Comparison of ENCODE assay signal across 31 mouse cellular contexts in the genomic region with DNA sequence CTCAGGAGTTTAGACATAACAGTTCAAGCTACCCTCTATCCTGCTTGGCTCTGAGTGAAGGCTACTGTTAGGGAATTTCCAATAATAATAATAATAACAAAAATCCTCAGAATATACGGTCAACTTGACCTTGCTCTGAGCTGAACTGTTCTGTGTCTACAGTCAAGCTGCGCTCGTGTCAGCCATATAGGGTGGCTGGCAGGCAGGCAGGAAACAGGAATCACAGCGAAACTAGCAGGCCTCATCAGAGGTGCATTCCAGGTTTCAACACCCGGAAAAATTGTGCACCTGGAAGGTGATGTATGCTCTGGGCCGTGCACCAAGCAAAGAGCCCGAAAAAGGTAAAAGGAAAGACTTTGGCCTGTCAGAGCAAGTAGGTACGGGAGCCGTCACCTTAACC. TPM values are rescaled to one million over a fixed set of nuclear protein-coding genes. Genes with fewer than 3 reads are reported as not detected.
DNase-seq lines count a peak whose midpoint lies in the region; ATAC-seq and TF ChIP-seq lines count a peak whose summit lies in the region.
"Had no signal": no experiment of that assay in that cellular context is flagged by ENCODE, and none has a peak within 500 bp of the region (broad histone marks: within the 10 kb centered on the region; RNA-seq: fewer than 3 reads in every experiment).

No protein-coding gene starts in this region.

- H3K9ac ChIP-seq in lung, embryonic 16.5 days (ENCODE audit: low read length): no peak overlapping the region
- H3K9ac ChIP-seq in intestine, postnatal 0 days (ENCODE audit: low read depth, low read length): no peak overlapping the region
- H3K9ac ChIP-seq: embryonic facial prominence, embryonic 15.5 days; forebrain, embryonic 12.5 days; forebrain, postnatal 0 days; liver, embryonic 14.5 days had no signal

- 68% methylated on average over 9 of the region's 9 CpGs for WGBS in heart, embryonic 10.5 days
- 55% methylated on average over 9 of the region's 9 CpGs for WGBS in lung, embryonic 16.5 days
- 65% methylated on average over 9 of the region's 9 CpGs for WGBS in intestine, postnatal 0 days

- 0 out of 2 replicates have a peak, but pooled peaks cover 4% of the 10 kb centered on the region for H3K9me3 ChIP-seq in heart, embryonic 10.5 days
- H3K9me3 ChIP-seq in lung, embryonic 16.5 days (ENCODE audit: control insufficient read depth, low read length): no peaks in the 10 kb centered on the region; the same call in 1 of the 2 replicates
- H3K9me3 ChIP-seq in E14TG2a.4 (ENCODE audit: low read length): peaks cover 18% of the 10 kb centered on the region
- H3K9me3 ChIP-seq in intestine, postnatal 0 days (ENCODE audit: control insufficient read depth): 0 out of 2 replicates have a peak, but pooled peaks cover 2% of the 10 kb centered on the region
- H3K9me3 ChIP-seq: embryonic facial prominence, embryonic 15.5 days had no signal

- no peaks in the 10 kb centered on the region for H3K27me3 ChIP-seq in heart, embryonic 10.5 days (ENCODE audit: insufficient read depth, poor library complexity, severe bottlenecking)
- no peaks in the 10 kb centered on the region for H3K27me3 ChIP-seq in lung, embryonic 16.5 days (ENCODE audit: control insufficient read depth, insufficient read depth, low read depth, low read length)
- no peaks in the 10 kb centered on the region for H3K27me3 ChIP-seq in E14TG2a.4 (ENCODE audit: insufficient read depth, low read length)
- no peaks in the 10 kb centered on the region for H3K27me3 ChIP-seq in intestine, postnatal 0 days (replicated peaks; ENCODE audit: control insufficient read depth, insufficient read depth, low read length)
- H3K27me3 ChIP-seq: embryonic facial prominence, embryonic 15.5 days; forebrain, embryonic 12.5 days; Patski had no signal

- H3K4me2 ChIP-seq in lung, embryonic 16.5 days (ENCODE audit: low read depth, low read length): no peak overlapping the region
- no peak overlapping the region for H3K4me2 ChIP-seq in intestine, postnatal 0 days (replicated peaks; ENCODE audit: low read depth)
- H3K4me2 ChIP-seq: embryonic facial prominence, embryonic 15.5 days; forebrain, embryonic 12.5 days; midbrain, embryonic 11.5 days had no signal

- H3K4me3 ChIP-seq in heart, embryonic 10.5 days: no peak overlapping the region
- H3K4me3 ChIP-seq in lung, embryonic 16.5 days (ENCODE audit: low read length): no peak overlapping the region
- H3K4me3 ChIP-seq in E14TG2a.4 (replicated peaks; ENCODE audit: low read length): peak overlapping the region; percentile 66
- H3K4me3 ChIP-seq in intestine, postnatal 0 days (ENCODE audit: low read depth, low read length): no peak overlapping the region
- H3K4me3 ChIP-seq: embryonic facial prominence, embryonic 10.5 days; embryonic facial prominence, embryonic 15.5 days; forebrain, embryonic 12.5 days had no signal

- intact Hi-C loops in heart, postnatal 14 days (cut with DNase I): no loop called here

- H3K27ac ChIP-seq in heart, embryonic 10.5 days: peak overlapping the region; percentile 76
- H3K27ac ChIP-seq in lung, embryonic 16.5 days (ENCODE audit: low read length): peak overlapping the region; percentile 40
- no peak overlapping the region for H3K27ac ChIP-seq in intestine, postnatal 0 days (ENCODE audit: low read depth, low read length)
- H3K27ac ChIP-seq: embryonic facial prominence, embryonic 10.5 days; embryonic facial prominence, embryonic 15.5 days; forebrain, embryonic 12.5 days; liver, embryonic 14.5 days had no signal

- ATAC-seq in lung, embryonic 16.5 days (ENCODE audit: low read depth): no peak
- ATAC-seq in intestine, postnatal 0 days: no peak
- ATAC-seq: activated CD4-positive, CD25-positive, alpha-beta regulatory T cell, adult 4 months; forebrain, postnatal 0 days; hindbrain, embryonic 16.5 days; midbrain, embryonic 16.5 days; Patski had no signal

- DNase-seq in heart, embryonic 10.5 days (ENCODE audit: low spot score): no peak
- no peak for DNase-seq in heart, postnatal 14 days
- no peak for DNase-seq in lung, postnatal 36 days
- DNase-seq in ZHBTc4 (ENCODE audit: low read depth, low spot score): peak; percentile 57
- DNase-seq in cerebellum, postnatal 14 days: no peak
- DNase-seq: adrenal gland, adult 2 months; adrenal gland, postnatal 36 days; cerebellum, adult 2 months; cerebellum, postnatal 25 days; forebrain, postnatal 0 days; gastrocnemius, postnatal 14 days; kidney, adult 8-10 months; kidney, postnatal 25 days; liver; lung, adult 2 months; retina, postnatal 1 day; right cerebral cortex, postnatal 25 days; spleen, adult 18-20 months; thymus, postnatal 14 days had no signal

- no peaks in the 10 kb centered on the region for H3K36me3 ChIP-seq in heart, embryonic 10.5 days
- H3K36me3 ChIP-seq in lung, embryonic 16.5 days (ENCODE audit: control insufficient read depth, insufficient read depth, low read length): no peaks in the 10 kb centered on the region
- H3K36me3 ChIP-seq in E14TG2a.4 (ENCODE audit: insufficient read depth, low read length): no peaks in the 10 kb centered on the region
- no peaks in the 10 kb centered on the region for H3K36me3 ChIP-seq in intestine, postnatal 0 days (ENCODE audit: control insufficient read depth, insufficient read depth)
- H3K36me3 ChIP-seq: embryonic facial prominence, embryonic 10.5 days; embryonic facial prominence, embryonic 15.5 days; forebrain, embryonic 12.5 days had no signal

- TF ChIP-seq CTCF in E14TG2a.4 (conservative IDR thresholded peaks at IDR 0.05; ENCODE audit: low read length): no peak
- TF ChIP-seq CTCF in intestine, postnatal 0 days (IDR thresholded peaks at IDR 0.05; ENCODE audit: low read depth): no peak

- H3K4me1 ChIP-seq in heart, embryonic 10.5 days: peaks cover 25% of the 10 kb centered on the region
- peaks cover 8% of the 10 kb centered on the region for H3K4me1 ChIP-seq in lung, embryonic 16.5 days (replicated peaks; ENCODE audit: control insufficient read depth, insufficient read depth, low read length)
- peaks cover 61% of the 10 kb centered on the region for H3K4me1 ChIP-seq in E14TG2a.4 (replicated peaks; ENCODE audit: low read depth, low read length)
- H3K4me1 ChIP-seq in intestine, postnatal 0 days (replicated peaks; ENCODE audit: control insufficient read depth, insufficient read depth, low read length): peaks cover 4% of the 10 kb centered on the region; the same call in 1 of the 2 replicates
- H3K4me1 ChIP-seq: embryonic facial prominence, embryonic 15.5 days had no signal

RNA-seq across cellular contexts. Expression of gene Zfp280b, which starts 4.1 kb away (rescaled TPM):
- polyA plus RNA-seq in heart, embryonic 10.5 days (2016; fragmentation: Nextera tagmentation; extraction: Ambion mirVana): 24.7 and 33.4 TPM in 2 replicates
- 1 to 10 TPM; 8.6 to 9.5 TPM for total RNA-seq in heart, postnatal 14 days (2021)
- 18.6 TPM in 2 replicates for polyA plus RNA-seq in lung, embryonic 16.5 days (2015; fragmentation: Nextera tagmentation; extraction: Ambion mirVana)
- polyA plus RNA-seq in intestine, postnatal 0 days (2015; fragmentation: Nextera tagmentation; extraction: Ambion mirVana): 7.4 and 8.9 TPM in 2 replicates
